Mouse (Mus musculus): ENCODE data around the gene Ephb4.

GRCm38 (mm10) chr5:137332857-137333511, 16.9 kb upstream of the Ephb4 start:
- TF ChIP-seq CTCF (IDR thresholded peaks at IDR 0.05), result no peak
- no peak for TF ChIP-seq EP300 (IDR thresholded peaks at IDR 0.05; ENCODE audit: insufficient read depth, low read depth, low read length)
